Mouse (Mus musculus): ENCODE measurements at regions not wholly inside any gene's neighbourhood (a gene's known extent, or its start where the extent isn't known, plus 50 kb on each side); places are given as distances from the start of the nearest gene placed in this dataset.

GRCm38 (mm10) chr4:28298911-28299353 lies 514.0 kb upstream of the Epha7 start:
- DNase-seq (ENCODE audit: low spot score in 2 of 2): peak; percentile 84 to 95

- DNase-seq (ENCODE audit: low spot score in 2 of 2): no peak
These were observed 512.9 kb upstream of the Epha7 start for GRCm38 (mm10) chr4:28300018-28300440.

- DNase-seq (ENCODE audit: low spot score in 2 of 2): peak; percentile 20 to 33
These were observed 511.2 kb upstream of the Epha7 start for GRCm38 (mm10) chr4:28301686-28302085.

GRCm38 (mm10) chr4:28331036-28331435 lies 481.9 kb upstream of the Epha7 start:
- DNase-seq (ENCODE audit: low spot score in 2 of 2): no peak

- no peak for DNase-seq (ENCODE audit: low spot score in 2 of 2)
These were observed 448.4 kb upstream of the Epha7 start for GRCm38 (mm10) chr4:28364566-28364965.

- no peak for DNase-seq (ENCODE audit: low spot score in 2 of 2)
These were observed 435.8 kb upstream of the Epha7 start for GRCm38 (mm10) chr4:28377087-28377486.

GRCm38 (mm10) chr4:28378661-28379060 lies 434.3 kb upstream of the Epha7 start:
- no peak for DNase-seq (ENCODE audit: low spot score in 2 of 2)

GRCm38 (mm10) chr4:28424341-28424740 lies 388.6 kb upstream of the Epha7 start:
- DNase-seq (ENCODE audit: low spot score in 2 of 2): no peak

- DNase-seq (ENCODE audit: low spot score in 2 of 2): no peak
These were observed 372.8 kb upstream of the Epha7 start for GRCm38 (mm10) chr4:28440161-28440560.

GRCm38 (mm10) chr4:28453111-28453510 lies 359.8 kb upstream of the Epha7 start:
- no peak for DNase-seq (ENCODE audit: low spot score in 2 of 2)

- DNase-seq (ENCODE audit: low spot score in 2 of 2): no peak
These were observed 356.6 kb upstream of the Epha7 start for GRCm38 (mm10) chr4:28456312-28456711.

All from right cerebral cortex, postnatal 36 days (tissue).